Mouse (Mus musculus) lung, adult 2 months (tissue): Measurements from ENCODE around the gene Top3a.

Experiments used
- CTCF ChIP-seq: fragments of 200-500 bp; IDR thresholded peaks from 2 replicates; pipeline ENCODE4 v1.5.1; 2011; ENCODE audit warnings: mild to moderate bottlenecking, low read length, control low read depth; ENCODE audit not compliant: insufficient read depth
- POLR2A ChIP-seq: fragments of 200-500 bp; IDR thresholded peaks from 2 replicates; pipeline ENCODE4 v1.6.1; 2011; ENCODE audit warnings: low read depth, mild to moderate bottlenecking, control low read depth, low read length, borderline replicate concordance; ENCODE audit errors: extremely low read depth

- no peak for TF ChIP-seq POLR2A
- no peak for TF ChIP-seq CTCF
Measured at GRCm38 (mm10) chr11:60706696-60707480, 70.3 kb downstream of the Top3a start.
